Mouse (Mus musculus) Muller cell, postnatal 12 days (primary cell): ENCODE data around the gene H2afy.
A peak's percentile ranks its signal among the peaks of the same experiment; 100 is the strongest.

ENCODE experiments used
- DNase-seq: peaks from one replicate; pipeline ENCODE4 v3.0.0-alpha.2; 2015; ENCODE audit errors: inconsistent ontology term

The H2afy gene

DNA sequence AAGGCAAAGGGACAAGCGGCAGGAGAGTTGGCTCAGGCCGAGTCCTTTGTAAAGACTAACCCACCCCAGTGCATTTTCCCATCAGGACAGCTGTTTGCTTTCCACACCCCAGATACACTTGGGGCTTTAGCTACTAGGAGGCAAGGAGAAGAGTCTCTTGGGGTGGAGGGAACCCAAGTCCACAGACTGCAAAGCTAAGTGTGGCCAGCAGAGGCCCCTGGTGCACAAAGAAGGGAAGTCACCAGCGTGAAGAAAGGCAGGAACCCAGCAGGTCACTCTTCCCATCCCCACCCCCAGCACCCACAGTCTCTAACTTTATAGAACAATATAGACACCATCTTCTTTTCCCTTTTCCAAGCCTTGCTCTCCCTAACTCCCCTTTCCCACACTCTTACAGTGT, 9.4 kb upstream of the H2afy start:
- DNase-seq = no peak

- DNase-seq = no peak
Observed at GRCm38 (mm10) chr13:56144021-56144420, 7.9 kb upstream of the H2afy start.

- DNase-seq = no peak
Observed at GRCm38 (mm10) chr13:56143151-56143513, 7.0 kb upstream of the H2afy start.

DNA sequence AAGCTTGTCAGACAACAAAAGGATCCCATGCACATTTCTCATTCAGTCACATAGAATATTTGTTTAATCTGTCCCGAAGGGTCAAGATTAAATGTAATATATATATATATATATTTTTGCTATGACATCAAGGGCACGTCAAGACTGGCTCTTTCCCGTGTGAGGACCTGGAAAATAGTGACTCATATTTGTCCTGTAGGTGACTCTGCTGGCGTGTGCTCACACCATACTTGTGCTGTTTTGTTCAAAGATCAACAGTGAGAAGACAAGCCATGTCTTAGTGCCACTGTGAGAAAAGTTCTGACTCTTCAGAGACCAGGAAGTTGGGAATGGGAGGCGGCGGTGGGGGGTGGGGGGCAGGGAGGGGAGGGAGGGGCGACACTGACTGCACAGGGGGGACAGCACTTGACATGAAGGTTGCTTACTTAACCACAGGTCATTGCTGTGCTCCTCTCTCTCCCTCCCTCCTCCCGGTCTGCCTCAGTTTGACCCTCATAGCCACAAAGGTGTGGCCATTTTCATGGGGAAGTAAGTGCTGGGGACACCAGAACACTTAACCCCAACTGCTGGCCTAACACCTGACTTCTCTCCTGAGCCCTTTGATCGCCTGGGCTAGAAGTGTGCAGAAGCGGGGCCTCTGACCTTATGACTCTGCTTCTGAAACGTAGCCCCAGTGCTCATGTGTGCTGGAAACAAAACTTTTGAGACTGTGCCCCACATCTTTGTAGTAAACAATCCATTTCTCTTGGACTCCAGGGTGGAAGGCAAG, 6.4 kb upstream of the H2afy start:
- DNase-seq = no peak

DNA sequence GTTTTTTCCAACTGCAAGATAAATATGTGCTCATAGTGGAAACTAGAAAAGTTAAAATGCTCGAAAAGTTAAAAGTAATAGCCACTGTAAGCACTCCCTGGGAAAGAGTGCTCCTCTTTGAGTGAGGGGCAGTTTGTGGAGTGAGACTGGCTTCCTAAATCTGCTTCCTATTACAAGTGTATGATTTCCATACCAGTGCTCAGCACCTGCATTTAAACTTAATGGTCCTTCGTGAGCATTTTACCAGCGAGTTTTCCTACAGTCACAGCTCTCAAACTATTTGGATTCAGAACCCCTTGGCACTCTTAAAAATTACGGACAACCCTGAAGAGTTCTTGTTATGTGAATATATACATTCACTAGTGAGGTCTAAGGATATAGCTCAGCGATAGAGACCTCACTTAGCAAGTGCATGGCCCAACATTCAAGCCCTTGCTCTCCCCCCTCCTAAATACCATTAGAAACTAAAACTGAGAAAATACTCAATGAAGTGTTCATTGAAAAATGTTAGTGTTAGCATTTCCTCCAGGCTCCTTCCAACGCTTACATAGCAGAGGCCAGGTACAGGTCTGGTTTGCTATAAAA, 3.1 kb upstream of the H2afy start:
- no peak for DNase-seq

DNA sequence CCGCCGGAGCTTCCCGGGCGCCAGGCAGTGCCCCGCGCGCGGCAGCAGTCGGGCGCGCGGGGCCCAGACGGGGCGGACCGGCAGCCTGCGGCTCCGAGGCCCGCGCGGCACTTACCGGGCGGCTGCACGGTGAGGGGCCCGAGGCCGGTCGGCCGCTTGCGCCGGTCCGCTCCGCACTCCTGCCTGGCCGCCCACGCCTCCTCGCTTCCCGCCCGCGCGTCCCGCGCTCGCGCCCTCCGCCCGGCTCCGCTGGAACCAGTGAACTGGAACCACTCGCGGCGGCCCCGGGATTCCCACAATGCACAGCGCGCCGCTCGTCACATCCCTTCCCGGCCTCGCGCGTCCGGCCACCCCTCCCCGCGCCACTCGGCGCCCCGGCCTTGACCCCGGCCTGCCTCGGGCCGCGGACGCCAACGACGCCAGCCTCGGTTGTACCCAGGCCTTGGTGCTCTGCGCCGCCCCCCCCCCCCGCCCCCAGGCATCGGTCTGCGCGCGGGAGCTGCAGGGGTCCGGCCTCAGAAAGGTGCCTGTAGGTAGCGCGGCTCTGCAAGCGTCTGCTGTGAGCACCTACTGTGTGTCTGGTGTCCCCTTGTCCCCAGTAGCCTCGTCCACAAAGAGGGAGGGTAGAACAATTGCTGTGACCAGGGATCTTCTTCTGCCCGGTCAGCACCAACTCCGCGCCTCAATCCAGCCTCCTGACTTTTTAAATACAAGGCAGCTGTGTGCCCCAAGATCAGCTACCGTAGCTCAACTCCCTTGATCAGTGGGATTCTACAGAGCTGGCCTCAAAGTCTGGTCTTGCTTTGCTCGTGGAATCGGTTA, 719 bp downstream of the H2afy start:
- peak; percentile 91 for DNase-seq

- peak; percentile 58 for DNase-seq
Observed at GRCm38 (mm10) chr13:56134631-56135181, 1.5 kb downstream of the H2afy start.

DNA sequence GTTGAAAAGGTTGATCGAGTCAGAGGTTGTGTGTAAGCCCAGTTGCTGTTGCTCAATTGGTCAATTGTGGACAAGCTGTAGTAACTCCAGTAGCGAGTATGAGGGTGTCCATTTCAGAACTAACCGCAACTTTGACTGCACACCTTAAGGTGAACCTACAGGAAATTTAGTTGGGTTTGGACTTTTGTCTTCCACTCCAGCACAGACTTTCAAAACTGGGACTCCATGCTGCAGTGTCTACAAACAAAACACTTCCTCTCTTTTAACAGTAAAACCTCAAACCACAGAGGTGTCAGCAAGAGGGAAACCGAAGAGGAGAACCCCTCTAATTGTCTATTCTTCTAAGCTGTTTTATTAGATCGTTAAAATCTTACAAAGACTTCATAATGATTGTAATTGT, 2.1 kb downstream of the H2afy start:
- DNase-seq = no peak

- DNase-seq = no peak
Observed at GRCm38 (mm10) chr13:56132941-56133340, 3.2 kb downstream of the H2afy start.

DNA sequence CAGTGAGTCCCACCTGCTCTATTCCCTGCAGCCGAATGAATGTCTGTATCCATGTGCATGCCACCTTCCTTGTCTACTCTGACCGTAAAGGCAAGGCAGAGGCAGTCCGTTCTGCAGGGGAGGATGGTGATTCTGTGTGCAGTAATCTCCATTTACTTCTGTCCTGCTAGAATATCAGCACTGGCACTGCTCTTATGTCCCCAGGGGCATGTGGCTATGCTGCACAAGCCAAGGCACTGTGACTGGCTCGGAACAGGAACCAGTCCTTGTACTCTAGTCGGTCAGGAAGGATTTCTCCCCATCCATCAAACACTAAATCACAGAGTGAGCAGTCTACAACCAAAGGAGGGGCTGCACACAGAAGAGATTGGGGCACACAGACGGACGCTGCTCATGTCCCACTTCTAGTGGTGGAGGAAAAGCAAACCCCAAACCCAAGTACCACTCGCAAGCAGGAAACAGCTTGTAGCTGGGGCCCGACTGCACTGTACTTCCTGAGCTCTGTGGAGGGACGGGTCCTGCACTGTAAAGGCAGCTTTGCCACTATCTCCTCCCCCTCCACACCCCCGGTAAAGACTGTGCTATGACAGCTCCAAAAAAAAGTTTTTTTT, 3.7 kb downstream of the H2afy start:
- DNase-seq = no peak

DNA sequence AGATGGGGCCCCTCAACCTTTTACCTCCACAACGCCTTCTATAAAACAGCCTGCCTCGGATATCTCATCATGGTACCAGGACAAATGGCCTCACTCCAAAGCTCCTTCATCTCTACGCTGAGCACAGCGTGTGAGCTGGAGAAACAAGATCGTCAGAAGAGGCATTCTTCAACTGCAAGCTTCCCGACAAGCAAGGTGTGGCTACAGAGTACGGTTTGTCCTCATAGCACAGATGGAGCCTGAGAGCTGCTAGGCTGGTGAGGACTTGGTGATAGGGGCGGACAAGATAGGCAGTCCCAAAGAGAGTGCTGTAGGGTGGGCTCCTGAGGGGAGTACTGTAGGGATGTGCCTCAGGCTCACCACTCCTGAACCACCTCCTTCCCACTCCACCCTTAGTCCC, 5.6 kb downstream of the H2afy start:
- DNase-seq = no peak

DNA sequence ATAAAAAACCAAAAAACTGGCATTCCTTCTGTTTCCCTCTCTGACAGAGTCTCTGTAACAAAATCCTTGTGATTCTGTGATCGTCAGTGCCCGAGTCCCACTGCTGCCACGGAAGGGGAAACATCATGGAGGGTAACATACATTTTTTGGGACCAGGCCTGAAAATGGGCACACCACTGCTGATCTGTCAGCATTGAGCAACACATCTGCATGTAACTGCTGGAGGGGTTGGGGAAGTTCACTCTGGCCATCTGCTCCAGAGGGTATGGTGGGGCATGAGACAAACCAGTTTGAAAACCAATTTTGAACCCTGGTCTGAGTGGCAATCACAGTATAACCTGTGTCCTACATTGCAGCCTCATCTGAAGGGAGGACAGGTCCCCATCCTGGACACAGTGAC, 6.6 kb downstream of the H2afy start:
- DNase-seq = no peak

- no peak for DNase-seq
Observed at GRCm38 (mm10) chr13:56129014-56129413, 7.1 kb downstream of the H2afy start.

DNA sequence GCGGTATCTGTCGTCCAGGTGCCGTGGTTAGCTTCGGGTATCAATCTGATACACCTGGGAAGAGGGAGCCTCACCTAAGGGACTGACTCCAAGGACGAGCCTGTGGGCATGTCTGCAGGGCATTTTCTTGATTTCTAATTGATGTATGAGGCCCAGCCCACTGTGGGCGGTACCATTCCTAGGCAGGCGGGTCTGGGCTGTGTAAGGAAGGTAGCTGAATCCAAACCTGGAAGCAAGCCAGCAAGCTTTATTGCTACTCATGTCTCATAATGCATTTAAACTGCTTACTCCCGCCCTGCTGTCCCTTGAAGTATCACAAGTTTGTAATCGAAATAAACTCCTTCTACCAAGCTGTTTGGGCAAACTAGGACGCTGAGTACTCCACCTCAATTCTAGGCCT, 10.5 kb downstream of the H2afy start:
- no peak for DNase-seq

GRCm38 (mm10) chr13:56123075-56123474, 13.1 kb downstream of the H2afy start:
- DNase-seq = no peak

DNA sequence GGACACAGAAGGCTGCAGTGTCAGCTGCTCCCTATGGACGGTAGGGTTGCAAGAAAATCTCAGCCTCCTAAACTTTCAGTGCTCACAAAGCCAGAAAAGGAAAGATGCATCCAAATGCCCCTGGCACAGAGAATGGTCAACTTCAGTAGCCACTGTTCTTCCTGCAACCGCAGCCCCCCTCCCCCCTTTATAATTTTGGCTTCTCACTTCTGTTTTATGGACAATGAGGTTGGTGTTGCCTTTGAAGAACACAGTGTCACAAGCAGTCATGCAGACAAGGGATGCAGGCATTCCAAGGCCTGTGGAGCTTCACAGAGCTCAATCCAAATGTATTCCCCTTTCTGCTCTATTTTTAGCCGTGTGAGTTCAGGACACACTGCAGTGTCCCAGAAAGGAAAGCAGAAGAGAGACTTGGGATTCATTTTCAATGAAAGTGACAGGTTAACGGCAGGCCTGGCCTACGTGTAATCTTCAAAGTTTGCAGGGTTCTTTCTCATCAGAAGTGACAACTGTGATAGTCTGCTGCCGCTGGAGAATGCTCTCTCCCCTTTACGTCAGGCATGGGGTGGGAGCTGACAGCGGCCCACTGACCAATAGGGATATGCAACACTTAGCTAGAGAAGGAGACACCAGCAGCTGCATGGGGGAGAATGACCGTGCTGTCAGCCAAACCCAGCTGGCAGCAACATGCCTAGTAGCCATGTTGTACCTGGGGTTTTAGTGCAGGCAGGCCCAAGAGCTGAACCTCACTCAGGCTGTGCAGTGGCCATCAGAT, 18.0 kb downstream of the H2afy start:
- DNase-seq = peak; percentile 94

- DNase-seq = peak; percentile 55
Observed at GRCm38 (mm10) chr13:56115906-56116305, 20.3 kb downstream of the H2afy start.

- DNase-seq = peak; percentile 72
Observed at GRCm38 (mm10) chr13:56115386-56115785, 20.8 kb downstream of the H2afy start.

- DNase-seq = peak; percentile 18
Observed at GRCm38 (mm10) chr13:56113431-56114248, 22.5 kb downstream of the H2afy start.

DNA sequence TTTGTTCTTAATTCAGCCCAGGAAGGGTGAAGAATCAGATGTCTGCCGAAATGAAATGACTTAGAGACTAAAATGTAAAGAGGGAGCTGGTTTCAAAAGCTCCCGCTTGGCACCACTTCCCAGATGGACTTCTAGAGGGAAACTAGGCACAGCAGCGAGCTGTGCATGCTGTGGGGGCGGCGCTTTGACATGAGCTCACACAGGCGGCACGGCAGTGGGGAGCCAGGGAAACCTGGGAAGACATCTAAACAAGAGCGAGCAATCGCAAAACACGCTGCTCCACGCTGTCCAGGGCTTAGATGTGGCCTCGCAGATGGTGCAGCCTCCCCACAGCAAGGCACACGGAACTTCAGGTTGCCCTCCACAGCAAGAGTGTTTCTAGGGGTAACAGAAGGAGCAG, 23.2 kb downstream of the H2afy start:
- no peak for DNase-seq
